Mouse (Mus musculus) cerebellum, adult 11 months (tissue): ENCODE measurements around the gene Pramef12.
"Not testable (repeated sequence)": the region's sequence is repeated elsewhere in the genome, so short reads cannot be mapped to it uniquely, and the experiment has no call there.

Experiments used
- DNase-seq: peaks from one replicate; pipeline ENCODE4 v3.0.0; 2022

The Pramef12 gene

GRCm38 (mm10) chr4:144408290-144408689 lies at the start of gene Pramef12:
Gene Pramef12, minus strand, starts transcription at chr4:144408464.
- DNase-seq, result no peak

- no peak for DNase-seq
These were observed 45.0 kb upstream of the Pramef12 start, which contains the start of gene Gm9944 for GRCm38 (mm10) chr4:144453217-144453616. Gene Gm9944, minus strand, starts transcription at chr4:144453317.

GRCm38 (mm10) chr4:144448546-144448945 lies 40.3 kb upstream of the Pramef12 start:
- DNase-seq, result no peak

DNA sequence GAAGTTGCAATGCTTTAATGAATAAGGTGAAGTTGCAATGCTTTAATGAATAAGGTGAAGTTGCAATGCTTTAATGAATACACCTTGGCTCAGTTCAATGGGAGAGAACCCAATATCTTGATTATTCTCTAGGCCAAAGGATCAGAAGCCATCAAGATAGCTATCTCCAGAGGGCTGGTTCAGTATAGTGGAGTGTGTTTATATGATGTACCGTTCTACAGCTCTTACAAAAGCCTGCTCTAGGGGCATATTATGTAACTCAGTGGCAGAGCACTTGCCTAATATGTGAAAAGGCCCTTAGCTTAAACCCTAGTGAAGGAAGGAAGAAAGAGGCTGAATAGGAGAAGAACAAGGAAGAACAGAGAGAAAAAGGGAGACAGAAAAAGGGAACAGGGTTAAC lies 33.3 kb upstream of the Pramef12 start:
- no peak for DNase-seq

DNA sequence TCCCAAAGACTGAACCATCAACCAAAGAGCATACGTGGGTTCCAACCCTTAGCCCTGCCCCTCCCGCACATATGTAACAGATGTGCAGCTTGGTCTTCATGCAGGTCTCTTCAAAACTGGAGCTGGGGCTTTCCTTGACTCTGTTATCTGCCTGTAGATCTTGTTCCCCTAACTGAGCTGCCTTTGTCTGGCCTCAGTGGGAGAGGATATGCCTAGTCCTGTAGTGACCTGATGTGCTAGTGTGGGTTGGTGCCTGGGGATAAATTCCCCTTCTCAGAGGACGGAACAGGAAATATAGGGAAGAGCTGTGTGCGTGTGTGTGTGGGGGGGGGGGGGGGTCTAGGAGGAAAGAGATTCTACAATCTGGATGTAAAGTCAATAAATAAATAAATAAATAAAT lies 32.8 kb upstream of the Pramef12 start:
- DNase-seq, result no peak

DNA sequence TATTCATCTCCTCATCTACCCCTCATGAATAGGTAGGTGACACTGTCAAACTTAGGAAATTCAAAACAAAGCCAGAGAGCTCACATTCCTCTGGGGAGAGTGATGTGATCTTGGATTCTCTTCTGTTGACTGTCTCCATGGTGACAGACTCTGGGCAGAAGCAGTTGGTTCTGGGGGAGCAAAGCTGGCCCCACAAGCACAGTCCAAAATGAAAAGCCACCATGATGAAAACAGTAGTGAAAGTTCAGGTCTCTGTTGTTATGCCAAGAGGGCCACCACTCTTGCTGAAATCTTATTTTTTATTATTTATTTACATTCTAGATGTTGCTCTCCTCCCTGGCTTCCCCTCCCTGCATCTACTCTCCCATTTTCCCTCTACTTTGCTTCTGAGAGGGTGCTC lies 30.4 kb upstream of the Pramef12 start, which contains the start of gene 1700012P22Rik:
TSS of gene 1700012P22Rik (minus strand) at position 101 of the 400 bp plus-strand sequence.
- no peak for DNase-seq

GRCm38 (mm10) chr4:144433216-144433615 lies 25.0 kb upstream of the Pramef12 start:
- no peak for DNase-seq

GRCm38 (mm10) chr4:144430723-144431122 lies 22.5 kb upstream of the Pramef12 start:
- DNase-seq, result no peak

DNA sequence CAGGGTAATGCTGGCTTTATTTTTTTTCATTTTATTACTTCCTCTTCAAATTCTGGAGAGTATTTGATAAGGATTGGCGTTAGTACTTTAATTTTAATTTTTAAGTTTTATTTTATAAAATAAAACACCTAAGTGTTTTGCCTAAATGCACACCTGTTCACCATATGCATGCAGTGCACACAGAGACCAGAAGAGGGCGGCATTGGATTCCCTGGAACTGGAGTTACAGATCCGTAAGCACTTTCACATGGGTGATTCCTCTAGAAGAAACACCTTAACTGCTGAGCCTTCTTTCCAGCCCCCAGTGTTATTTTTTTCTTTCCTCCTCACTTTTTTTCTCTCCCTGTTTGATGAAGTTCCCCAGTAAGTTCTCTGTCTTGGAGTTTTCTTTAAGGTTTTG lies 20.6 kb upstream of the Pramef12 start:
- DNase-seq, result no peak

DNA sequence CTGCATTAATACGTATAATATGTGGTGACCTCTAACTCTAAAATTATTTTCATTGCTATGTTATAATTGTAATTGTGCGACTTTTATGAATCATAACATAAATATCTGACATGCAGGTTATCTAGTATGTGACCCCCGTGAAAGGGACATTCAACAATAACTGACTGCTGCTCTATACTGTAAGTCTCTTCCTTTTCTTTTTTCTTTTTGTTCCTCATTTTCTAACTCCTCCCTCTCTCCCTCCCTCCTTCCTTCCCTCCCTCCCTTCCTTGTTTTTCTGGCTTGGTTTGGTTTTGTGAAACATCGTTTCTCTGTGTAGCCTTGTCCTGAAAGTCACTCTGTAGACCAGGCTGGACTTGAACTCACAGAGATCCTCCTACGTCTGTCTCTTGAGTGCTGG lies 16.3 kb upstream of the Pramef12 start:
- no peak for DNase-seq

DNA sequence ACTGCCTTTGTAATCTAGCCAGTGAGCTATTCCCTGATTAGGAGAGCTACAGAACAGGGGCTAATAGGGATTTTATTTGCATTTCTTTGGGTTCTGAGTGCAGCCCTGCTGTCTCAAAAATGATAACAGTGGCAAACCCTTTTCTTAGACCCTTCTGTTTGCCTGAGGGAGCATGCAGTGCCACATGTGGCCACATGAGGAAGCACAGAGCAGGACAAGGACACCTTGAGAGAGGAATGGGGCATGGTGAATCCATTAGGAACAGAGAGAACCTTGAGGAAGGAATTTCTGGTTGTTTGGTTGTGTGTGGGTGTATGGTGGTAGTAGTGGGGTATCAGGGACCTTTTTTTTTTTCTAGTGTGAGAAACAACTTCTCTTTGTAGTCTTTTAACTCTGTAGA lies 12.4 kb upstream of the Pramef12 start:
- DNase-seq, result no peak

DNA sequence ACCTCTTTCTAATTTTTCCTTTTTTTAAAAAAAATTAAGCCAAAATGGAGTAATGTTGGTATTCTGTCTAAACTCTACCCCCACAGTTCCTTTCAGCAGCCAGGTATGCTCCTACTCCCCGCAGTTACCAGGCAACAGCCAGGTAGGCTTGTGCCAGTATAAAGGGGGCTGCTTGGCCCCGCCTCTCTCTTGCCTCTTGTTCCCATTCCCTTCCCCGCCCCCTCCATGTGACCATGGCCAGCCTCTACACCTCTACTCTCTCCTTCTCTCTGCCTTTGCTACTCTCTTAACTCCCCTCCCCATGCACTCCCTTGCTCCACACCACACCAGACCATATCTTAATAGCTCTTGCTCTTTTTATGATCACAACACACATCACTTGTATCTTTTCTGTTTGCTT lies 2.0 kb downstream of the Pramef12 start:
- no peak for DNase-seq

GRCm38 (mm10) chr4:144404456-144405086 lies 3.7 kb downstream of the Pramef12 start:
- no peak for DNase-seq

- DNase-seq, result no peak
These were observed 5.6 kb downstream of the Pramef12 start for GRCm38 (mm10) chr4:144402712-144403111.

- DNase-seq, result no peak
These were observed 11.9 kb downstream of the Pramef12 start for GRCm38 (mm10) chr4:144396316-144396715.

- DNase-seq, result no peak
These were observed 30.4 kb downstream of the Pramef12 start, which contains the start of gene Pramef20 for GRCm38 (mm10) chr4:144377911-144378310. Gene Pramef20, minus strand, starts transcription at chr4:144377933.

DNA sequence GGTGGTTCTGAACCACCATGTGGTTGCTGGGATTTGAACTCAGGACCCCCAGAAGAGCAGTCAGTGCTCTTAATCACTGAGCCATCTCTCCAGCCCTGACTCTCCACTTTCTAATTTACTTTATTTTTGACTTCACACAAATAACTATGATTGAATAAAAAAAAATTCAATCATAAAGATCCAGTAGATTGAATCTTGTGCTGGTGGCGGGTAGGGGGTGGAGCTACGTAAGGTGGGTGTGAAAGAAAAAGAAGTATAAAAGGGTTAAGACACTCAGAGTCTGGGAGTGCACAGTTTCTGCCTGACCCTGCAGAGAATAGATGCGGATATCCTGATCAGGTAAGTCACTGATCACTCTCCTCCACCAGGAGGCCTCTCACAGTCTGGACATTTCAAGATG lies 50.6 kb downstream of the Pramef12 start, which contains the start of gene Gm13119:
TSS of gene Gm13119 (plus strand) at position 301 of the 400 bp plus-strand sequence.
- DNase-seq, result not testable (repeated sequence)
